Mouse (Mus musculus) stomach, embryonic 15.5 days (tissue): ENCODE measurements around the gene P3h4. TPM values are rescaled to one million over a fixed set of nuclear protein-coding genes. Genes with fewer than 3 reads are reported as not detected.
A peak's percentile ranks its signal among the peaks of the same experiment; 100 is the strongest.

Experiments
- ATAC-seq: fragments of 200-750 bp; cut with Nextera tagmentation; 2 replicates; pipeline ENCODE4 v1.8.0; 2017; ENCODE audit warnings: low read depth, moderate number of reproducible peaks, moderate TSS enrichment; ENCODE audit not compliant: insufficient read depth, low FRiP score
- H3K27ac ChIP-seq: fragments of 300-500 bp; sonication (generic); 2 replicates; pipeline ENCODE4 v1.5.1; 2015; ENCODE audit warnings: mild to moderate bottlenecking, inconsistent platforms
- H3K27me3 ChIP-seq: fragments of 300-500 bp; sonication (generic); replicated peaks from 2 replicates; pipeline ENCODE4 v1.6.1; 2015; ENCODE audit warnings: inconsistent platforms
- H3K36me3 ChIP-seq: fragments of 300-500 bp; sonication (generic); 2 replicates; pipeline ENCODE4 v1.6.1; 2015; ENCODE audit warnings: inconsistent platforms
- H3K4me1 ChIP-seq: fragments of 300-500 bp; sonication (generic); 2 replicates; pipeline ENCODE4 v1.6.1; 2015; ENCODE audit warnings: inconsistent platforms
- H3K4me2 ChIP-seq: fragments of 300-500 bp; sonication (generic); 2 replicates; pipeline ENCODE4 v1.6.1; 2015; ENCODE audit warnings: mild to moderate bottlenecking, inconsistent platforms
- H3K4me3 ChIP-seq: fragments of 300-500 bp; sonication (generic); replicated peaks from 2 replicates; pipeline ENCODE4 v1.5.1; 2015; ENCODE audit warnings: inconsistent platforms
- H3K9ac ChIP-seq: fragments of 300-500 bp; sonication (generic); 2 replicates; pipeline ENCODE4 v1.6.1; 2015; ENCODE audit warnings: inconsistent platforms
- H3K9me3 ChIP-seq: fragments of 300-500 bp; sonication (generic); 2 replicates; pipeline ENCODE4 v1.6.1; 2016; ENCODE audit warnings: inconsistent platforms
- WGBS: fragments of 180-500 bp; shearing (Covaris S2); methylation state at CpG from one replicate; pipeline ENCODE4 v1.1.7; 2015; 5-methylcytosine and 5-hydroxymethylcytosine counted together
- polyA plus RNA-seq: library from polyadenylated mRNA; unstranded; fragments of >200 nt; fragmentation: Nextera tagmentation; extraction: Ambion mirVana; gene quantifications from 2 replicates; pipeline ENCODE4 v1.2.1, GENCODE M21; 2015

Gene P3h4
- polyA plus RNA-seq = 57.6 and 61.7 TPM in 2 replicates

DNA sequence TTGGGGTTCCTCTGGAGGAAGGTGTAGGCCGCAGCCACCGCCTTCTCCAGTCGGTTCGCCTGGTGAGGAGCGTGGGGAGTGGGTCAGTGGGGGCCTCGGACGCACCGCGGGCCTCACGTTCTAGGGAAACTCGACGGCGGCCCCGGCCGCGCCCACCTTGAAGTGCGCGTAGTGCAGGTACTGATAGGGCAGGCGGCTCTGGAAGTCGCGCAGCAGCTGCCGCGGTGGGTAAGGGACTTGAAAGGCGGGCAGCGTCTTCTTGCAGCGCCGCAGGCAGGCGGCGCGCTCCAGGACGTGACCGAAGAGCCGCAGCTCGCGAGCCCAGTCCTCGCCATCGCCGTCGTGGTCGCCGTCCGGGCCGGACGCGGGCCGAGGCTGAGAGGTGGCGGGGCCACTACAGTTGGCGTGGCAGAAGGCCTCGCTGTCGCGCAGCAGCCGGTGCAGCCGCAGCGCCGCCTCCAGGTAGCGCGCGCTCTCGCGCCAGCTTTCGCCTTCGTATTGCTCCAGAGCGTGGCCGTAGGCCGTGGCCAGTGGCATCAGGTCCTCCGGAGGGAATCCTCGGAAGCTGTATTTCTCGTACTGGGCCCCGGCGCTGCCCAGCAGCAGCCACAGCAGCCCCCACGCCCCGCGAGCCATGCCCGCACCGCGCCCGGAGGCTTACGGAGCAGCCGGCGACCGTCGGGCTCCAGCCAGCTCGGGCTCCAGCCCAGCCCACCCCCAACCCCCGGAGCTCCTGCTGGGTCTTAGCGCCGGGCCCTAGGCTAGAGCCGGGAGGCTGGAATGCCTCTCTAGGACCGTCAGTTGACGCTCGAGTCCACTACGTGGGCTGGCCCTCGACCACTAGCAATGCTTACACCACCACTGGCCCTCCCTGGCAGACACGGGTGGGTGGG is at the start of gene P3h4:
Gene P3h4 (minus strand): TSS at position 816 of the 893 bp plus-strand sequence.
- 1% methylated on average over 93 of the region's 93 CpGs for WGBS
- Histone ChIP-seq H3K4me1 (peaks cover 32% of the 10 kb centered on the region), H3K27me3 (no peaks in the 10 kb centered on the region), H3K36me3 (peaks cover 1% of the 10 kb centered on the region), H3K9me3 (no peaks in the 10 kb centered on the region), H3K4me2 (peak within 1 kb of the TSS; percentile 78), H3K27ac (peak within 1 kb of the TSS; percentile 96), H3K4me3 (peak within 1 kb of the TSS; percentile 79), H3K9ac (peak within 1 kb of the TSS; percentile 73)
- peak; percentile 93 for ATAC-seq

DNA sequence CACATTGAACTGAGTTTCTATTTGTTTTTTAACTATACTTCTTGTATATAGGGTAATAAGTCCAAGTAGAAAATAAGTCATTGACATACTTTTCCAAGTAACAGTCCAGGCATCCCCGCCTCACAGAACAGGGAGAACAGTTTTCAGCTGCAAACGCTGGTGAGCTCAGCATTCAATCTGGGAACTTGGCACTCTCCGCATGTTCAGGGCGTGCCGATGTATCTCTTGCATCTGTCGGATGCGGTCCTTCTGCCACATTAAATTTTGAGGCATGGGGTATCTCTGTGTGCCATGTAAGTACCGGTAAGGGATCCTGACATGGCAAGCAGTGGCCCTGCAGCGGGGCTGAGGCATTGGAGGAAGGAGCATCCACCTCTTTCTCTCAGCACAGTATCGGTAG is 48.1 kb upstream of the P3h4 start:
- 94% methylated on average over 10 of the region's 10 CpGs for WGBS
- H3K4me3 ChIP-seq = no peak overlapping the region
- no peaks in the 10 kb centered on the region for H3K9me3 ChIP-seq
- H3K27me3 ChIP-seq = no peaks in the 10 kb centered on the region
- H3K4me2 ChIP-seq = no peak overlapping the region
- H3K9ac ChIP-seq = no peak overlapping the region
- ATAC-seq = no peak
- no peak overlapping the region for H3K27ac ChIP-seq
- H3K36me3 ChIP-seq = peaks cover 15% of the 10 kb centered on the region
- H3K4me1 ChIP-seq = no peaks in the 10 kb centered on the region

DNA sequence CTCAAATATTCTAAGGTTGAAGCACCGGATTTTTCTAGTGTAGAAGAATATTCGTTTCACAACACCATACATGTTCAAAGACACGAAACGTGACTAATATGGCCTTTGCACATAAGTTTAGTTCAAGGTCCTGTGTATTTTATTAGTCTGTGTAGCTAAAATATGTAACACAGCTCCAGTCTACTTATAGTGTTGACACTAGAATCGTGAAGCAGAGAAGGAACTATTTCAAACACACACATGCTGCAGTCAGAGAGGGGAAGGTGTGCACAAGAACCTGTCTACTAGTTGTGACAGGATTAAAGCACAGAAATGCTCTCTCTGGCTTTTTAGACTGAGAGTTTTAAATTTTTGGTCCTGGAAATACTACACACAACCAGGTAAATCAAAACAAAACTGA is 43.1 kb upstream of the P3h4 start:
- H3K9me3 ChIP-seq = no peaks in the 10 kb centered on the region
- no peak overlapping the region for H3K4me3 ChIP-seq
- H3K27me3 ChIP-seq = no peaks in the 10 kb centered on the region
- no peak for ATAC-seq
- 77% methylated on average over 5 of the region's 5 CpGs for WGBS
- no peak overlapping the region for H3K27ac ChIP-seq
- no peaks in the 10 kb centered on the region for H3K4me1 ChIP-seq
- H3K36me3 ChIP-seq = peaks cover 3% of the 10 kb centered on the region
- H3K4me2 ChIP-seq = no peak overlapping the region
- H3K9ac ChIP-seq = no peak overlapping the region

DNA sequence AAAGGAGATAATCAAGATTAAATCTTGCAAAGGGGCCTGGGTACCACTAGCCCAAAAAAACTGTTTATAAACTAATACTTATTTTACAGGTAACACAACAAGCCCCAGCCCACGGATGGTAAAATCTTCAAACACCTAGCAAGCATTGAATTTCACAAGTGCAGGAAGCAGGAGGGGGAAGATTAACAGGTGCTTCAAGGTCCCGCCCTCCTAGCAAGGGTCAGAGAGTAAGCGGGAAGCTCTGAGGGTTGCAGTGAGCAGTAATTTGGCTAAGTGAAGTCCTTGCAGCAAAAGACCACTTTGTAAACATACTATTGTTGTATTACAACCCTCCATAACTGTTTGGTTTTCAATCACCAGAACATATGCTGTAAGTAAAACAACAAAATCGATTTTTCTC is 42.6 kb upstream of the P3h4 start:
- no peak for ATAC-seq

DNA sequence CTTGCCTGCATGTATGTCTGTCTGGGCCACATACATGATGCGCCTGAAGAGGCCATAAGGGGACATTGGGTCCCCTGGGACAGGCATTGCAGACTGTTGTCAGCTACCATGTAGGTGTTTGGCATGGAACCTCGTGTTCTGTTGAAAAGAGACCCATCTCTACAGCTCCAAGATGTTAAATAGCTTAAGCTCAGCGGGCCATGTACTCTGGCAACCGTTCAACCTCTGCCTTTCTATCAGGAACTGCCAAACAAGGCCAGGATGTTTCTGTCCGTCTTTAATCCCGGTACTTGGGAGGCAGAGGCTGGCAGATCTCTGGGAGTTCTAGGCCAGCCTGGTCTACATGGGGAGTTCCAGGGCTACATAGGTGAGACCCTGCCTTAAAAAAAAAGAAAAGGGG is 28.0 kb upstream of the P3h4 start:
- H3K4me3 ChIP-seq = no peak overlapping the region
- H3K27ac ChIP-seq = no peak overlapping the region
- no peak overlapping the region for H3K4me2 ChIP-seq
- 85% methylated on average over 6 of the region's 6 CpGs for WGBS
- no peaks in the 10 kb centered on the region for H3K27me3 ChIP-seq
- ATAC-seq = no peak
- H3K36me3 ChIP-seq = peaks cover 3% of the 10 kb centered on the region
- no peak overlapping the region for H3K9ac ChIP-seq
- peaks cover 12% of the 10 kb centered on the region; the same call in 1 of the 2 replicates for H3K4me1 ChIP-seq
- no peaks in the 10 kb centered on the region for H3K9me3 ChIP-seq

More for the DNA sequence above, 42.6 kb upstream of the P3h4 start:
- H3K4me2 ChIP-seq = no peak overlapping the region
- H3K27me3 ChIP-seq = no peaks in the 10 kb centered on the region
- no peaks in the 10 kb centered on the region for H3K9me3 ChIP-seq
- no peaks in the 10 kb centered on the region for H3K4me1 ChIP-seq
- WGBS = 62% methylated on average over 4 of the region's 4 CpGs
- H3K27ac ChIP-seq = no peak overlapping the region
- H3K36me3 ChIP-seq = peaks cover 1% of the 10 kb centered on the region; the same call in 1 of the 2 replicates
- H3K4me3 ChIP-seq = no peak overlapping the region
- H3K9ac ChIP-seq = no peak overlapping the region

DNA sequence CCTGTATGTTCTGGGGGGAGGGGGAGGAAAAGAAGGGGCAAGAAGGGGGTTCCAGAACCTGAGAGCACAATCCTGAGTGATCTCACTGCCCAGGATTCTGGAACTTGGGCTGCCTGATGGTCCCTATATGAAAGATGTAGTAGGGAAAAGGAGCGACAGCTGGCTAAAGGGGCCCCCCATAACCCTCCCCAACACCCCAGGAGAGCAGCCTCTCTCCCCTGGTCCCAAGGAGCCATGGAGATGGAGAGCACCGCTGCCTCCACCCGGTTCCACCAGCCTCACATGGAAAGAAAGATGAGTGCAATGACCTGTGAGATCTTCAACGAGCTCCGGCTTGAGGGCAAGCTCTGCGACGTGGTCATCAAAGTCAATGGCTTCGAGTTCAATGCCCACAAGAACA is 27.2 kb upstream of the P3h4 start, which contains the start of the genes Nt5c3b and Klhl10:
Gene Nt5c3b (minus strand): TSS at position 12 of the 400 bp plus-strand sequence.
Gene Klhl10 (plus strand): TSS at position 121 of the 400 bp plus-strand sequence.
- Histone ChIP-seq H3K9ac (peak within 1 kb of the TSS; percentile 65), H3K27ac (peak within 1 kb of the TSS; percentile 37; the same call in 1 of the 2 replicates), H3K9me3 (no peaks in the 10 kb centered on the region), H3K27me3 (no peaks in the 10 kb centered on the region), H3K4me3 (peak within 1 kb of the TSS; percentile 67), H3K4me1 (peaks cover 12% of the 10 kb centered on the region; the same call in 1 of the 2 replicates), H3K36me3 (peaks cover 9% of the 10 kb centered on the region), H3K4me2 (peak within 1 kb of the TSS; percentile 76)
- 83% methylated on average over 8 of the region's 8 CpGs for WGBS
- ATAC-seq = no peak

DNA sequence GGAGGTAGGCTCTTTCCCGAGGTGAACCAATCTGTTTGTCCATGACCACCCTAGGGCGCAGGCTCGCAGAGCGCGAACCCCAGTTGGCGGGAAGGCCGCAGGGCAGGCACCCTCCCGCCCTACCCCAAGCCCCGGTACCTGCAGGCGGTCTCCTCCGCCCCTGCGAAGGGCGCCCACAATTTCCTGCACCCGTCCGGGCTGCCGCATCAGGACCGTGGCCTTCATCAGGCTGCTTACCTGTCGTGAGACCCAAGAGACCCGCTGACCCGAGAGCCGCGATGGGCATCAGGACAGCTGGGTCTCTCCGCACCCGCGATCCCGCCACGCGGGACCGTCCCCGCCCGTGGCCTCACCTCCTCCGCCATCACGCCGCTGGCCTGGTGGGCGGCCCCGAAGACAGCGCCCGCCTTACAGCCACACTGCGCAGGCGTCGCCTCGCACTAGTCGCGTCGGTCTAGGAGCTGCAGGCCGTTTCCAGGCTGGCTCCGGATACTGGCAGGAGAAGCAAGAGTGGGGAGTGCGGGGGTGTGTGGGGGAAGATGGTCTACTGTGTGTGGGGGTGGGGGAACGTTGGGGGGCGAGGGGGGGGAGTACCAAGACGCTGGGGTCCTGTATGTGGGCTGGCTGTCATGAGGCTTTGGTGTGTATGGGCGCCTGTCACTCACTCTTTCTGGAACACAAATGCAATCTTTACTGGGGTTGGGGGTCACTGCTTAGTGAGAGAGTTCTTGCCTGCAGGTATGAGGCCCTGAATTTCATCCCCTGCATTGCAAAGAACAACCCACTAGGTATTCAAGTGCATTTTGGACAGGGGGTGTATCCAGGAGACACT is 26.3 kb upstream of the P3h4 start:
- H3K9me3 ChIP-seq = no peaks in the 10 kb centered on the region
- peaks cover 17% of the 10 kb centered on the region for H3K36me3 ChIP-seq
- H3K4me2 ChIP-seq = peak overlapping the region; percentile 76
- H3K27me3 ChIP-seq = no peaks in the 10 kb centered on the region
- ATAC-seq = peak; percentile 96
- H3K4me3 ChIP-seq = peak overlapping the region; percentile 67
- H3K9ac ChIP-seq = peak overlapping the region; percentile 65
- 1% methylated on average over 52 of the region's 52 CpGs for WGBS
- peaks cover 12% of the 10 kb centered on the region; the same call in 1 of the 2 replicates for H3K4me1 ChIP-seq
- peak overlapping the region; percentile 37; the same call in 1 of the 2 replicates for H3K27ac ChIP-seq

DNA sequence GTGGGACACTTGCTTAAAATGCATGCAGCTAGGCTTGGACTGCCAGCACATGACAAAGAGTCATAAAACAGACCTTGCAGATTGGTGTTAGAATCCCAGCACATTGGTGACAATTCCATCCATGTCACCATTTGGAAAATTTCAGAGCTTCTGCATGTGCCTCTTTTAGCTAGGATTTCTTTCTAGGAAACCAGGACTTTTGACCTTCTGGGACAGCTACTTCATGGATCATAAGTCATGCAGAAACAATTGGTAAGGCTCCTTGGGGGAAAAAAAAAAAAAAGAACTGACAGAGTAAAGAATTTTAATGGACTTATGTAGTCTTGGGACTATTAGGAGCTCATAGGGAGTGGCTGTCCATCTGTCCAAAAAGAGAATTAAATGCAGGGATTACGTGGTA is 23.3 kb upstream of the P3h4 start:
- Histone ChIP-seq H3K27ac (no peak overlapping the region), H3K9ac (no peak overlapping the region), H3K9me3 (no peaks in the 10 kb centered on the region), H3K4me1 (peaks cover 12% of the 10 kb centered on the region; the same call in 1 of the 2 replicates), H3K4me2 (no peak overlapping the region), H3K27me3 (no peaks in the 10 kb centered on the region), H3K4me3 (no peak overlapping the region), H3K36me3 (peaks cover 29% of the 10 kb centered on the region)
- ATAC-seq = no peak
- 59% methylated on average over 1 of the region's 1 CpGs for WGBS

DNA sequence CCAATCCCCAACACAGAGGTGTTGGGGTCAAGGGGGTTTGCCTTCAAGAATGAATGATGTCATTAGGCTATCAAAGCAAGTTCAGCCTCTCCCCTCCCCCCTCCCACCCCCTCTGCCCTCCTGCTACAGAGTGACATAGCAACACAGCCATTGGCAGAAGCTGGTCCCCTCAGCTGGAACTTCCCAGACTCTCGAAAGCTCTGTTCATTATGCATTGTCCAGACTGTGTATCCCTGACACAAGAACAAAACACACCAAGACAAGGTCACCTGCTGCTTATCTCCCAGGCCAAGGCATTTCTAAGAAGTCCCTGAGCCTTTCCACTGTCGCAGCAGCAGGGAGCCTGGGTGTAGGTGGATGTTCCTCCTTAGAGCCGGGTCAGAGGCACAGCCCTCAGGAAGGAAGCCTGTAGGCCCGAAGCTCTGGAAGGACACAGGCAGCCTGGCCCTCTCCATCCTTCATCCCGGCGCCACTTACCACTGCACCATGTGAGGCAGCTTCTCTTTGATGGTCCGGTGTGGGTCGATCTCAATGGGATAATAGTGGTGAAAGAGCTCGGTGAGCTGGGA is 21.1 kb upstream of the P3h4 start:
- no peak for ATAC-seq
- Histone ChIP-seq H3K4me1 (peaks cover 9% of the 10 kb centered on the region; the same call in 1 of the 2 replicates), H3K4me3 (no peak overlapping the region), H3K36me3 (peaks cover 31% of the 10 kb centered on the region), H3K27ac (no peak overlapping the region), H3K9ac (no peak overlapping the region), H3K9me3 (no peaks in the 10 kb centered on the region), H3K4me2 (no peak overlapping the region), H3K27me3 (no peaks in the 10 kb centered on the region)
- 90% methylated on average over 9 of the region's 9 CpGs for WGBS

DNA sequence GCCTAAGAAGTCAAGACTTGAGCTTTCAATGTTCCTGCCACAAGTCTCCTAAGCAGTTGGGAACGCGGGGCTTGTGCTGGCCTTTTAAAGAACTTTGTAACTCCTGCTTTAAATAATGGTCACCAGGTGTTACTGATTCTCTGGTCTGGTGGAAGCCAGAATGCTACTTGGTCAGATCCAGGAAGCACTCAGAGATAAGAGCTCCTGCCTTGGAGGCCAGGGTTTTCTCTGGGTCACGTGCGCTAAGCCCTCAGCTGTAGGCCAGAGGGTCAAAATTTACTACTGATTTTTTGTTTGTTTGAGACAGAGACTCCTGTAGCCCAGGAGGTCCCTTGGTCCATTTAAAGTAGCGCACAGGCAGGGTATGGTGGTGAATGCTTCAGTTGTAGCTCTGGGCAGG is 17.4 kb upstream of the P3h4 start:
- WGBS = 88% methylated on average over 5 of the region's 5 CpGs
- H3K4me3 ChIP-seq = no peak overlapping the region
- H3K4me2 ChIP-seq = no peak overlapping the region
- ATAC-seq = no peak
- H3K9ac ChIP-seq = no peak overlapping the region
- no peaks in the 10 kb centered on the region for H3K27me3 ChIP-seq
- H3K36me3 ChIP-seq = peaks cover 25% of the 10 kb centered on the region
- no peaks in the 10 kb centered on the region for H3K9me3 ChIP-seq
- no peaks in the 10 kb centered on the region for H3K4me1 ChIP-seq
- H3K27ac ChIP-seq = no peak overlapping the region

DNA sequence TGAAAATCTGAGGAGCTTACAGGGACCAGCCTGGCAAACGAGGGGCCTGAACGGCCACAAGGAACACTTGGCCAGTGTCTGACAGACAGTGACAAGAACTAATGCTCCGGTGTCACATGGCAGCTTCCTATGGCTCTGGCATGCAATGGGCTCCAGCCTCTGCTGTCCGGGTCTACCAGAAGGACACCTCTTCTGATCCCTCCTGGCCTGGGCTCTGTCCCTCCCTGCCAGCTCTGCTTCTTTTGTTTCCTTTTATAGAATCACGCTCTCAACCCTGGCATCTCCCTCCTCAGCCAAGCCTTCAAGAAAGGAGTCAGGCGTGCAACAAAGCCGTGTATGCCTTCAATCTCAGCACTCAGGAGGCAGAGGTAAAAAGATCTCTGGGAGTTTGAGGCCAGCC is 15.4 kb upstream of the P3h4 start:
- Histone ChIP-seq H3K36me3 (peaks cover 13% of the 10 kb centered on the region; the same call in 1 of the 2 replicates), H3K9me3 (no peaks in the 10 kb centered on the region), H3K4me3 (no peak overlapping the region), H3K27me3 (no peaks in the 10 kb centered on the region), H3K4me2 (no peak overlapping the region), H3K27ac (no peak overlapping the region), H3K4me1 (no peaks in the 10 kb centered on the region), H3K9ac (no peak overlapping the region)
- WGBS = 84% methylated on average over 7 of the region's 7 CpGs
- no peak for ATAC-seq
